Mouse (Mus musculus) kidney, adult 2 months (tissue): Measurements from ENCODE around the gene Sirt4.

Experiments
- CTCF ChIP-seq: fragments of 200-500 bp; conservative IDR thresholded peaks from 2 replicates; pipeline ENCODE4 v1.5.1; 2011; ENCODE audit warnings: low read depth, mild to moderate bottlenecking, control low read depth, low read length, moderate library complexity, mixed read lengths; ENCODE audit not compliant: insufficient read depth, insufficient read length
- POLR2A ChIP-seq: fragments of 200-500 bp; IDR thresholded peaks from one replicate; pipeline ENCODE4 v1.6.1; 2011; ENCODE audit warnings: low read depth, low read length, control low read depth

- TF ChIP-seq CTCF (no peak), POLR2A (no peak)
These were observed 5.0 kb downstream of the Sirt4 start for GRCm38 (mm10) chr5:115479561-115479960.
